Mouse (Mus musculus): Measurements from ENCODE around the gene Ccr9.

- TF ChIP-seq CTCF (IDR thresholded peaks at IDR 0.05; ENCODE audit: borderline replicate concordance, insufficient read depth, low read length) (no peak), POLR2A (IDR thresholded peaks at IDR 0.05; ENCODE audit: low read depth, low read length) (no peak)
These were observed 8.0 kb downstream of the Ccr9 start for GRCm38 (mm10) chr9:123686206-123686605.

All from embryonic fibroblast, embryonic 13.5 days (primary cell).